Mouse (Mus musculus) myocyte (in vitro differentiated cells): ENCODE data around the gene Mars. TPM values are rescaled to one million over a fixed set of nuclear protein-coding genes. Genes with fewer than 3 reads are reported as not detected.
A peak's percentile ranks its signal among the peaks of the same experiment; 100 is the strongest.

Experiments
- H3K27me3 ChIP-seq: one replicate; pipeline ENCODE4 v1.6.1; 2011; ENCODE audit not compliant: control insufficient read depth, insufficient read depth, insufficient read length
- H3K36me3 ChIP-seq: one replicate; pipeline ENCODE4 v1.6.1; 2011; ENCODE audit not compliant: control insufficient read depth, insufficient read depth
- H3K4me2 ChIP-seq: one replicate; pipeline ENCODE4 v1.6.1; 2011; ENCODE audit warnings: low read depth, control low read depth
- H3K4me3 ChIP-seq: one replicate; pipeline ENCODE4 v1.5.1; 2011; ENCODE audit warnings: mild to moderate bottlenecking, control low read depth, moderate library complexity
- H3K79me2 ChIP-seq: one replicate; pipeline ENCODE4 v1.6.1; 2011; ENCODE audit not compliant: control insufficient read depth, insufficient read depth
- H3ac ChIP-seq: one replicate; pipeline ENCODE4 v1.6.1; 2011; ENCODE audit not compliant: control insufficient read depth, insufficient read length
- CEBPB ChIP-seq: IDR thresholded peaks from 2 replicates; pipeline ENCODE4 v1.6.1; 2011; ENCODE audit warnings: mild to moderate bottlenecking, moderate library complexity; ENCODE audit not compliant: poor library complexity, insufficient read depth, severe bottlenecking
- E2F4 ChIP-seq: IDR thresholded peaks from one replicate; pipeline ENCODE4 v1.6.1; 2011; ENCODE audit warnings: mild to moderate bottlenecking, control low read depth, moderate library complexity; ENCODE audit not compliant: insufficient read depth
- MAX ChIP-seq: IDR thresholded peaks from one replicate; pipeline ENCODE4 v1.6.1; 2011; ENCODE audit warnings: low read depth, mild to moderate bottlenecking, control low read depth
- MYOD1 ChIP-seq, 3 experiments: IDR thresholded peaks; one replicate each; pipeline ENCODE4 v1.6.1; 2011; ENCODE audit warnings: control low read depth in 2 of 3, low read depth in 2 of 3, mild to moderate bottlenecking in 2 of 3, moderate library complexity in 1 of 3; ENCODE audit not compliant: insufficient read length in 2 of 3, control insufficient read depth in 1 of 3
- MYOG ChIP-seq, 3 experiments: IDR thresholded peaks; one replicate each; pipeline ENCODE4 v1.6.1; 2011; ENCODE audit warnings: control low read depth in 2 of 3, low read depth in 2 of 3, mild to moderate bottlenecking in 2 of 3; ENCODE audit not compliant: insufficient read length in 2 of 3, control insufficient read depth in 1 of 3, insufficient read depth in 1 of 3
- POLR2A ChIP-seq: IDR thresholded peaks from one replicate; pipeline ENCODE4 v1.6.1; 2011; ENCODE audit warnings: low read depth, mild to moderate bottlenecking, control low read depth, moderate library complexity; ENCODE audit not compliant: insufficient read length
- POLR2AphosphoS2 ChIP-seq: IDR thresholded peaks from one replicate; pipeline ENCODE4 v1.6.1; 2011; ENCODE audit warnings: low read depth, control low read depth; ENCODE audit not compliant: insufficient read length
- REST ChIP-seq: IDR thresholded peaks from one replicate; pipeline ENCODE4 v1.6.1; 2011; ENCODE audit warnings: mild to moderate bottlenecking, control low read depth, moderate library complexity; ENCODE audit not compliant: insufficient read depth, insufficient read length
- SRF ChIP-seq: IDR thresholded peaks from one replicate; pipeline ENCODE4 v1.6.1; 2011; ENCODE audit warnings: low read depth; ENCODE audit not compliant: control insufficient read depth, insufficient read length
- TCF12 ChIP-seq: IDR thresholded peaks from one replicate; pipeline ENCODE4 v1.6.1; 2011; ENCODE audit warnings: mild to moderate bottlenecking, control low read depth; ENCODE audit not compliant: poor library complexity, insufficient read depth, severe bottlenecking
- TCF3 ChIP-seq: IDR thresholded peaks from one replicate; pipeline ENCODE4 v1.6.1; 2011; ENCODE audit warnings: low read depth, control low read depth; ENCODE audit not compliant: insufficient read length
- USF1 ChIP-seq: IDR thresholded peaks from one replicate; pipeline ENCODE4 v1.6.1; 2011; ENCODE audit warnings: low read depth, mild to moderate bottlenecking, control low read depth, moderate library complexity
- polyA plus RNA-seq: library from polyadenylated mRNA; unstranded; fragments of >200 nt; fragmentation: generic; extraction: Trizol; gene quantifications from one replicate; pipeline ENCODE4 v1.2.1, GENCODE M21; 2012; ENCODE audit warnings: missing spikeins

Mars gene
- polyA plus RNA-seq, 1 experiment = 280 TPM

- Histone ChIP-seq H3K79me2 (no peaks in the 10 kb centered on the region), H3K36me3 (no peaks in the 10 kb centered on the region), H3ac (no peak overlapping the region), H3K4me2 (no peak overlapping the region), H3K4me3 (no peak overlapping the region), H3K27me3 (peaks cover 22% of the 10 kb centered on the region)
- TF ChIP-seq USF1 (no peak), MYOD1 (IDR thresholded peaks at IDR 0.05; ENCODE audit: control insufficient read depth in 1 of 3, insufficient read length in 2 of 3, low read depth in 2 of 3) (no peak), REST (no peak), SRF (no peak), MYOG (IDR thresholded peaks at IDR 0.05; ENCODE audit: control insufficient read depth in 1 of 3, insufficient read depth in 1 of 3, insufficient read length in 2 of 3, low read depth in 2 of 3) (no peak), TCF12 (no peak), MAX (no peak), POLR2AphosphoS2 (no peak), POLR2A (no peak), TCF3 (no peak), E2F4 (no peak), CEBPB (no peak)
Measured at GRCm38 (mm10) chr10:127352766-127353165, 41.2 kb upstream of the Mars start.

- Histone ChIP-seq H3K36me3 (no peaks in the 10 kb centered on the region), H3K79me2 (no peaks in the 10 kb centered on the region), H3K4me3 (no peak overlapping the region), H3K27me3 (peaks cover 16% of the 10 kb centered on the region), H3ac (no peak overlapping the region), H3K4me2 (peak overlapping the region; percentile 10)
- TF ChIP-seq SRF (no peak), REST (no peak), TCF3 (no peak), CEBPB (no peak), MYOD1 (IDR thresholded peaks at IDR 0.05; ENCODE audit: control insufficient read depth in 1 of 3, insufficient read length in 2 of 3, low read depth in 2 of 3) (no peak), MAX (no peak), MYOG (IDR thresholded peaks at IDR 0.05; ENCODE audit: control insufficient read depth in 1 of 3, insufficient read depth in 1 of 3, insufficient read length in 2 of 3, low read depth in 2 of 3) (no peak), POLR2AphosphoS2 (no peak), POLR2A (no peak), E2F4 (no peak)
Measured at GRCm38 (mm10) chr10:127352187-127352586, 40.6 kb upstream of the Mars start.

GRCm38 (mm10) chr10:127351719-127352118, 40.1 kb upstream of the Mars start:
- peaks cover 12% of the 10 kb centered on the region for H3K27me3 ChIP-seq
- H3K36me3 ChIP-seq = no peaks in the 10 kb centered on the region
- H3K79me2 ChIP-seq = no peaks in the 10 kb centered on the region
- peak overlapping the region; percentile 10 for H3K4me2 ChIP-seq
- no peak overlapping the region for H3K4me3 ChIP-seq
- H3ac ChIP-seq = no peak overlapping the region
- TF ChIP-seq MAX (no peak), TCF3 (no peak), POLR2AphosphoS2 (no peak), E2F4 (no peak), SRF (no peak), CEBPB (no peak), MYOD1 (IDR thresholded peaks at IDR 0.05; ENCODE audit: control insufficient read depth in 1 of 3, insufficient read length in 2 of 3, low read depth in 2 of 3) (no peak), MYOG (IDR thresholded peaks at IDR 0.05; ENCODE audit: control insufficient read depth in 1 of 3, insufficient read depth in 1 of 3, insufficient read length in 2 of 3, low read depth in 2 of 3) (no peak), REST (no peak), TCF12 (no peak)

GRCm38 (mm10) chr10:127351285-127351595, 39.7 kb upstream of the Mars start:
- H3K79me2 ChIP-seq = no peaks in the 10 kb centered on the region
- peak overlapping the region; percentile 69 for H3K4me2 ChIP-seq
- TF ChIP-seq POLR2A (no peak), TCF3 (no peak), REST (no peak), POLR2AphosphoS2 (no peak), CEBPB (no peak), MYOD1 (IDR thresholded peaks at IDR 0.05; ENCODE audit: control insufficient read depth in 1 of 3, insufficient read length in 2 of 3, low read depth in 2 of 3) (no peak), USF1 (no peak), SRF (no peak), MYOG (IDR thresholded peaks at IDR 0.05; ENCODE audit: control insufficient read depth in 1 of 3, insufficient read depth in 1 of 3, insufficient read length in 2 of 3, low read depth in 2 of 3) (no peak), TCF12 (no peak), E2F4 (no peak), MAX (no peak)
- peaks cover 10% of the 10 kb centered on the region for H3K27me3 ChIP-seq
- H3ac ChIP-seq = no peak overlapping the region
- H3K4me3 ChIP-seq = peak overlapping the region; percentile 0
- H3K36me3 ChIP-seq = no peaks in the 10 kb centered on the region
